Mouse (Mus musculus) midbrain, embryonic 12.5 days (tissue): Measurements from ENCODE around the gene Taar6. TPM values are rescaled to one million over a fixed set of nuclear protein-coding genes. Genes with fewer than 3 reads are reported as not detected.
A peak's percentile ranks its signal among the peaks of the same experiment; 100 is the strongest.

Source experiments
- ATAC-seq: fragments of 200-750 bp; cut with Nextera tagmentation; 2 replicates; pipeline ENCODE4 v1.8.0; 2017; ENCODE audit warnings: low read depth, moderate TSS enrichment, moderate library complexity; ENCODE audit not compliant: low FRiP score
- H3K27ac ChIP-seq: fragments of 300-500 bp; sonication (generic); replicated peaks from 2 replicates; pipeline ENCODE4 v1.5.1; 2016; ENCODE audit warnings: mild to moderate bottlenecking
- H3K27me3 ChIP-seq: fragments of 300-500 bp; sonication (generic); 2 replicates; pipeline ENCODE4 v1.6.1; 2016; ENCODE audit warnings: mild to moderate bottlenecking
- H3K36me3 ChIP-seq: fragments of 300-500 bp; sonication (generic); 2 replicates; pipeline ENCODE4 v1.6.1; 2016
- H3K4me1 ChIP-seq: fragments of 300-500 bp; sonication (generic); 2 replicates; pipeline ENCODE4 v1.6.1; 2016
- H3K4me2 ChIP-seq: fragments of 300-500 bp; sonication (generic); replicated peaks from 2 replicates; pipeline ENCODE4 v1.6.1; 2016; ENCODE audit warnings: mild to moderate bottlenecking, moderate library complexity
- H3K4me3 ChIP-seq: fragments of 300-500 bp; sonication (generic); 2 replicates; pipeline ENCODE4 v1.5.1; 2016; ENCODE audit warnings: mild to moderate bottlenecking
- H3K9ac ChIP-seq: fragments of 300-500 bp; sonication (generic); replicated peaks from 2 replicates; pipeline ENCODE4 v1.6.1; 2016; ENCODE audit warnings: mild to moderate bottlenecking, moderate library complexity
- H3K9me3 ChIP-seq: fragments of 300-500 bp; sonication (generic); 2 replicates; pipeline ENCODE4 v1.6.1; 2016; ENCODE audit warnings: mild to moderate bottlenecking
- WGBS: fragments of 180-500 bp; shearing (Covaris S2); methylation state at CpG from one replicate; pipeline ENCODE4 v1.1.7; 2016; 5-methylcytosine and 5-hydroxymethylcytosine counted together
- polyA plus RNA-seq: library from polyadenylated mRNA; unstranded; fragments of >200 nt; fragmentation: Nextera tagmentation; extraction: Ambion mirVana; gene quantifications from 2 replicates; pipeline ENCODE4 v1.2.1, GENCODE M21; 2016

Gene Taar6
- polyA plus RNA-seq: not detected in 2 replicates

DNA sequence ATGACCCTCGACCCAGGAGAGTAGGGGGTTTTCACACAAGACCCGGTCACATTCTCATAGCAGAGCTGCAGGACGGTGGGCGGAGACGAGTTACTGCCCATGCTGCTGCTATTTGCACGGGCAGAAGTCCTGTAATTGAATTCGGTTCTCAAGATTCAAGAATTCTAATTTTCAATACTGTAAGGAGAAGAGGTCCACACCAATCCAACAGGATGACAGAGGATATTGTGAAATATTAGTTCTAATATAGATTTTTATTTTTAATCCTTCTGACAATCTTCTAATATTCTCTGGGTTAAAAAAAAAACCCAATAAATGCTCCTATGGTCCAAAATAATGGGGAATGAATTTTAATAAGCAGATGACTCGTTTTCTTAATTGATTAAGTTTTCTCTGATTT, at the start of gene Taar6:
Gene Taar6 (minus strand): TSS at position 101 of the 400 bp plus-strand sequence.
- no peaks in the 10 kb centered on the region for H3K9me3 ChIP-seq
- no peak within 1 kb of the TSS for H3K4me3 ChIP-seq
- WGBS: 78% methylated on average over 8 of the region's 8 CpGs

DNA sequence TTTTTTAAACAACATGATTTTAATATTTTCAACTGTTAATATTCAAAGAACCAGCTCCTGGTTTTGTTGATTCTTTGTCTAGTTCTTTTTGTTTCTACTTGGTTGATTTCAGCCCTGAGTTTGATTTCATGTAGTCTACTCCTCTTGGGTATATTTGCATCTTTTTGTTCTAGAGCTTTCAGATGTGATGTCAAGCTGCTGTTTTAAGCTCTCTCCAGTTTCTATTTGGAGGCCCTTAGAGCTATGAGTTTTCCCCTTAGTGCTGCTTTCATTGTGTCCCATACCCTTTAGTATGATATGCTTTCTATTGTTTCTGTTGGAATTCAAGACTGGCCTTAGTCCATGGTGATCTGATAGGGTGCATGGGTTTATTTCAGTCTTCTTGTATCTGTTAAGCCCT, 45.9 kb upstream of the Taar6 start:
- no peak for ATAC-seq
- no peaks in the 10 kb centered on the region for H3K36me3 ChIP-seq
- H3K27me3 ChIP-seq: no peaks in the 10 kb centered on the region
- no peak overlapping the region for H3K27ac ChIP-seq
- no peaks in the 10 kb centered on the region for H3K9me3 ChIP-seq
- H3K9ac ChIP-seq: no peak overlapping the region
- no peaks in the 10 kb centered on the region for H3K4me1 ChIP-seq
- H3K4me3 ChIP-seq: no peak overlapping the region
- no peak overlapping the region for H3K4me2 ChIP-seq

More for the DNA sequence above, at the start of gene Taar6:
- Histone ChIP-seq H3K27me3 (no peaks in the 10 kb centered on the region), H3K36me3 (no peaks in the 10 kb centered on the region), H3K4me2 (no peak within 1 kb of the TSS), H3K4me1 (no peaks in the 10 kb centered on the region), H3K9ac (no peak within 1 kb of the TSS), H3K27ac (no peak within 1 kb of the TSS)
- no peak for ATAC-seq

- H3K27me3 ChIP-seq: no peaks in the 10 kb centered on the region
- H3K4me2 ChIP-seq: no peak within 1 kb of the TSS
- H3K4me3 ChIP-seq: no peak within 1 kb of the TSS
- no peaks in the 10 kb centered on the region for H3K9me3 ChIP-seq
- no peak for ATAC-seq
- H3K27ac ChIP-seq: no peak within 1 kb of the TSS
- H3K36me3 ChIP-seq: no peaks in the 10 kb centered on the region
- no peak within 1 kb of the TSS for H3K9ac ChIP-seq
- no peaks in the 10 kb centered on the region for H3K4me1 ChIP-seq
Measured at GRCm38 (mm10) chr10:24026922-24027321, 41.5 kb upstream of the Taar6 start, which contains the start of gene Taar7d. Gene Taar7d (plus strand): TSS chr10:24027222.

GRCm38 (mm10) chr10:24008143-24008542, 22.7 kb upstream of the Taar6 start:
- Histone ChIP-seq H3K27me3 (no peaks in the 10 kb centered on the region), H3K4me1 (no peaks in the 10 kb centered on the region), H3K9ac (no peak overlapping the region), H3K27ac (no peak overlapping the region), H3K9me3 (no peaks in the 10 kb centered on the region), H3K4me3 (no peak overlapping the region), H3K36me3 (no peaks in the 10 kb centered on the region), H3K4me2 (no peak overlapping the region)
- 90% methylated on average over 1 of the region's 1 CpGs for WGBS
- no peak for ATAC-seq

- Histone ChIP-seq H3K4me3 (no peak overlapping the region), H3K4me1 (no peaks in the 10 kb centered on the region), H3K9me3 (no peaks in the 10 kb centered on the region), H3K4me2 (no peak overlapping the region), H3K27ac (no peak overlapping the region), H3K27me3 (no peaks in the 10 kb centered on the region), H3K36me3 (no peaks in the 10 kb centered on the region), H3K9ac (no peak overlapping the region)
- 68% methylated on average over 2 of the region's 2 CpGs for WGBS
- ATAC-seq: no peak
Measured at GRCm38 (mm10) chr10:24007034-24007433, 21.6 kb upstream of the Taar6 start.

GRCm38 (mm10) chr10:24006442-24006841, 21.0 kb upstream of the Taar6 start:
- Histone ChIP-seq H3K9ac (no peak overlapping the region), H3K4me1 (no peaks in the 10 kb centered on the region), H3K9me3 (no peaks in the 10 kb centered on the region), H3K36me3 (no peaks in the 10 kb centered on the region), H3K27ac (no peak overlapping the region), H3K4me2 (no peak overlapping the region), H3K4me3 (no peak overlapping the region), H3K27me3 (no peaks in the 10 kb centered on the region)
- 85% methylated on average over 1 of the region's 1 CpGs for WGBS
- ATAC-seq: no peak

- no peak within 1 kb of the TSS for H3K4me2 ChIP-seq
- no peak within 1 kb of the TSS for H3K27ac ChIP-seq
- WGBS: 93% methylated on average over 1 of the region's 1 CpGs
- no peaks in the 10 kb centered on the region for H3K27me3 ChIP-seq
- no peak within 1 kb of the TSS for H3K9ac ChIP-seq
- no peak for ATAC-seq
- no peaks in the 10 kb centered on the region for H3K9me3 ChIP-seq
- no peak within 1 kb of the TSS for H3K4me3 ChIP-seq
- H3K4me1 ChIP-seq: no peaks in the 10 kb centered on the region
- no peaks in the 10 kb centered on the region for H3K36me3 ChIP-seq
Measured at GRCm38 (mm10) chr10:23999639-24000038, 14.2 kb upstream of the Taar6 start, which contains the start of gene Taar7b. Gene Taar7b (plus strand): TSS chr10:23999939.

GRCm38 (mm10) chr10:23993381-23993780, 7.9 kb upstream of the Taar6 start, which contains the start of gene Taar7a:
Gene Taar7a (minus strand): TSS chr10:23993481.
- H3K27ac ChIP-seq: no peak within 1 kb of the TSS
- 84% methylated on average over 3 of the region's 3 CpGs for WGBS
- H3K4me1 ChIP-seq: no peaks in the 10 kb centered on the region
- H3K36me3 ChIP-seq: no peaks in the 10 kb centered on the region
- H3K9ac ChIP-seq: no peak within 1 kb of the TSS
- no peak within 1 kb of the TSS for H3K4me3 ChIP-seq
- no peaks in the 10 kb centered on the region for H3K27me3 ChIP-seq
- H3K4me2 ChIP-seq: no peak within 1 kb of the TSS
- ATAC-seq: no peak
- no peaks in the 10 kb centered on the region for H3K9me3 ChIP-seq

DNA sequence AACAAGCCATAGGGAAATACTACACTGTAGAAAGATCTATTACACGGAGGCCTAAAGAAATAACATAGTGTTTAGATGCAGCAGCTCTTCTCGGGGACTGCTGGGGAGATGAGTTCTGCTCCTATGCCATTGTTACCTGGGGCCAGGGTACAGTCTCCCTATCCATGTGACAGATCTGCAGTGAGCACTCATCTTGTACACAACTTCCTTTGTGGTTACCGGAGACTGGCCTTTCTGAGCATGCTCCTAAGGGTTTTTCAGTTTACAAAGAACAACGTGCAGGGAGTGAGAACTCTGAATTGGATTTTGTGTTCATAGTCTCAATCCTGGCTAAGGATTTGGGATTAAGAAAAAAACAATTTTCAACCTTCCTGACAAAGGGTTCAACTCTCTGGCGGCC, 973 bp upstream of the Taar6 start:
- no peak overlapping the region for H3K9ac ChIP-seq
- no peak for ATAC-seq
- no peak overlapping the region for H3K27ac ChIP-seq
- no peaks in the 10 kb centered on the region for H3K4me1 ChIP-seq
- no peak overlapping the region for H3K4me3 ChIP-seq
- no peak overlapping the region for H3K4me2 ChIP-seq
- H3K27me3 ChIP-seq: no peaks in the 10 kb centered on the region
- WGBS: 78% methylated on average over 5 of the region's 5 CpGs
- no peaks in the 10 kb centered on the region for H3K9me3 ChIP-seq
- H3K36me3 ChIP-seq: no peaks in the 10 kb centered on the region

DNA sequence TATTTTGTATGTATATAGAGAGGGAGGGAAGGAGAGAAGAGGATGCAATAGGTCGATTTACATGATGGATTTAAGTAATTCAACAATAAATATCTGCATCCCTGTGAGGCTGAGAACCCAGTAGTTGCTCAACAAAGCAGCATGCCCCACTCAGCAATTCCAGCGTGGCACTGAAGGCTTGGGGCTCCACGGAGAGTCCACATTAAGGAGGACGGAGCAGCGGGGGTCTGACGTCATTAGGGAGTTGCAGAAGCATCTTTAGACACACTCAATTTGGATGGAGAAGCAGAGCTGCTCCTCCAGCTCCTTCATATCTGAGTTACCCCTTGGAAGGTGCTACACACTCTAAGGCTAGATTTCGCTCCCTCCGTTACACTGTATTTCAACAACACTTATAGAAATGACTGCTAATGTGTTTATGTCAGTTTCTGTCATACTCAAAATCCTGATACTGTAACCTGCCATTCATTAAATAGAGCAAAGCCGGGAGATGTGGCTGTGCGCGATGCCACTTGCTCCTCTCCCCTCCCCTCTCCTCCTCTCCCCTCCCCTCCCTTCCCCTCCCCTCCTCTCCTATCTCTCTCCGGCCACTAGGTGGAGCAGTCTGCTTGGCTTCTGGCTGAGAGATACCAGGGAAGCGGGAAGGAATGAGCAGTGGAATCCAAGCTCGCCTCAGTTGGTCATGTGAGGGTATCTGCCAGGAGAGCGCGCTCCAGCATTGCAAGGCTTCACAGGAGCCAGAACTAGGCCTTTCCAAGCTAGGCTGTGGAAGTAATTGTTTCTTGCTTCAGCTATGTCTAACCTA, 6.3 kb downstream of the Taar6 start:
- Histone ChIP-seq H3K27ac (no peak overlapping the region), H3K4me3 (no peak overlapping the region), H3K9ac (no peak overlapping the region), H3K36me3 (no peaks in the 10 kb centered on the region), H3K4me2 (no peak overlapping the region), H3K27me3 (no peaks in the 10 kb centered on the region), H3K9me3 (no peaks in the 10 kb centered on the region), H3K4me1 (no peaks in the 10 kb centered on the region)
- peak; percentile 77 for ATAC-seq
- WGBS: 43% methylated on average over 16 of the region's 16 CpGs

GRCm38 (mm10) chr10:23977958-23978357, 7.5 kb downstream of the Taar6 start:
- no peaks in the 10 kb centered on the region for H3K9me3 ChIP-seq
- no peaks in the 10 kb centered on the region for H3K27me3 ChIP-seq
- no peaks in the 10 kb centered on the region for H3K4me1 ChIP-seq
- no peak for ATAC-seq
- WGBS: 48% methylated on average over 4 of the region's 4 CpGs
- H3K9ac ChIP-seq: no peak overlapping the region
- H3K4me3 ChIP-seq: no peak overlapping the region
- H3K27ac ChIP-seq: no peak overlapping the region
- no peak overlapping the region for H3K4me2 ChIP-seq
- H3K36me3 ChIP-seq: no peaks in the 10 kb centered on the region

DNA sequence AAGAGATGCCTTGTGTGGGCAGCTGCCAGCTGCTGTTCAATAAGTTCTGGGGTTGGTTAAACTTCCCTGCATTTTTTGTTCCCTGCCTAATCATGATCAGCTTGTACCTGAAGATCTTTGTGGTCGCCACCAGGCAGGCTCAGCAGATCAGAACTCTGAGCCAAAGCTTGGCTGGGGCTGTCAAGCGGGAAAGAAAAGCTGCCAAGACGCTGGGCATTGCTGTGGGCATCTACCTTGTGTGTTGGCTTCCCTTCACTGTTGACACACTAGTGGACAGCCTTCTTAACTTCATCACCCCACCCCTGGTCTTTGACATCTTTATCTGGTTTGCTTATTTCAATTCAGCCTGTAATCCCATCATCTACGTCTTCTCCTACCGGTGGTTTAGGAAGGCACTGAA, 14.2 kb downstream of the Taar6 start:
- no peaks in the 10 kb centered on the region for H3K9me3 ChIP-seq
- H3K27me3 ChIP-seq: no peaks in the 10 kb centered on the region
- no peaks in the 10 kb centered on the region for H3K36me3 ChIP-seq
- H3K4me3 ChIP-seq: no peak overlapping the region
- no peaks in the 10 kb centered on the region for H3K4me1 ChIP-seq
- H3K27ac ChIP-seq: no peak overlapping the region
- no peak overlapping the region for H3K9ac ChIP-seq
- H3K4me2 ChIP-seq: no peak overlapping the region
- WGBS: 76% methylated on average over 5 of the region's 5 CpGs
- ATAC-seq: no peak
